Mouse (Mus musculus): ENCODE measurements around the gene Slc7a6. TPM values are rescaled to one million over a fixed set of nuclear protein-coding genes. Genes with fewer than 3 reads are reported as not detected.
A peak's percentile ranks its signal among the peaks of the same experiment; 100 is the strongest.
"Not testable (repeated sequence)": the region's sequence is repeated elsewhere in the genome, so short reads cannot be mapped to it uniquely, and the experiment has no call there.

The Slc7a6 gene
- polyA plus RNA-seq, 1 experiment from 2014 or later = 121 TPM

GRCm38 (mm10) chr8:106186394-106186793 lies 17.7 kb downstream of the Slc7a6 start:
- peaks cover 2% of the 10 kb centered on the region; the same call in 1 of the 2 replicates for H3K36me3 ChIP-seq (ENCODE audit: control insufficient read depth, insufficient read depth, low read length)
- no peak overlapping the region for H3K4me2 ChIP-seq (ENCODE audit: low read depth)
- no peak overlapping the region for H3K27ac ChIP-seq (ENCODE audit: low read depth, low read length)
- DNase-seq (ENCODE audit: low spot score) = no peak
- no peaks in the 10 kb centered on the region for H3K9me3 ChIP-seq (ENCODE audit: control insufficient read depth, low read length)
- H3K4me3 ChIP-seq (ENCODE audit: low read depth, low read length) = no peak overlapping the region
- 92% methylated on average over 3 of the region's 3 CpGs for WGBS
- no peak for ATAC-seq (ENCODE audit: insufficient read depth, low FRiP score, low TSS enrichment)
- H3K27me3 ChIP-seq (ENCODE audit: control insufficient read depth, insufficient read depth, low read length) = no peaks in the 10 kb centered on the region
- no peak overlapping the region for H3K9ac ChIP-seq (ENCODE audit: low read length)
- no peaks in the 10 kb centered on the region for H3K4me1 ChIP-seq (ENCODE audit: control insufficient read depth, insufficient read depth, low read length)

GRCm38 (mm10) chr8:106189162-106189561 lies 20.5 kb downstream of the Slc7a6 start:
- H3K27ac ChIP-seq (ENCODE audit: low read depth, low read length) = no peak overlapping the region
- H3K36me3 ChIP-seq (ENCODE audit: control insufficient read depth, insufficient read depth, low read length) = peaks cover 2% of the 10 kb centered on the region; the same call in 1 of the 2 replicates
- ATAC-seq (ENCODE audit: insufficient read depth, low FRiP score, low TSS enrichment) = no peak
- no peak overlapping the region for H3K4me3 ChIP-seq (ENCODE audit: low read depth, low read length)
- WGBS = 95% methylated on average over 4 of the region's 4 CpGs
- no peak overlapping the region for H3K4me2 ChIP-seq (ENCODE audit: low read depth)
- no peak for DNase-seq (ENCODE audit: low spot score)
- no peaks in the 10 kb centered on the region for H3K4me1 ChIP-seq (ENCODE audit: control insufficient read depth, insufficient read depth, low read length)
- no peaks in the 10 kb centered on the region for H3K27me3 ChIP-seq (ENCODE audit: control insufficient read depth, insufficient read depth, low read length)
- no peak overlapping the region for H3K9ac ChIP-seq (ENCODE audit: low read length)
- H3K9me3 ChIP-seq (ENCODE audit: control insufficient read depth, low read length) = no peaks in the 10 kb centered on the region

GRCm38 (mm10) chr8:106191639-106192038 lies 23.0 kb downstream of the Slc7a6 start:
- ATAC-seq (ENCODE audit: insufficient read depth, low FRiP score, low TSS enrichment) (no peak), DNase-seq (ENCODE audit: low spot score) (no peak)
- no peak overlapping the region for H3K27ac ChIP-seq (ENCODE audit: low read depth, low read length)
- no peaks in the 10 kb centered on the region for H3K4me1 ChIP-seq (ENCODE audit: control insufficient read depth, insufficient read depth, low read length)
- peaks cover 2% of the 10 kb centered on the region; the same call in 1 of the 2 replicates for H3K36me3 ChIP-seq (ENCODE audit: control insufficient read depth, insufficient read depth, low read length)
- H3K9ac ChIP-seq (ENCODE audit: low read length) = no peak overlapping the region
- H3K4me3 ChIP-seq (ENCODE audit: low read depth, low read length) = no peak overlapping the region
- no peaks in the 10 kb centered on the region for H3K27me3 ChIP-seq (ENCODE audit: control insufficient read depth, insufficient read depth, low read length)
- H3K9me3 ChIP-seq (ENCODE audit: control insufficient read depth, low read length) = no peaks in the 10 kb centered on the region
- H3K4me2 ChIP-seq (ENCODE audit: low read depth) = no peak overlapping the region
- WGBS = 93% methylated on average over 5 of the region's 5 CpGs

- DNase-seq (ENCODE audit: low spot score) = no peak
- no peaks in the 10 kb centered on the region for H3K27me3 ChIP-seq (ENCODE audit: control insufficient read depth, insufficient read depth, low read length)
- 90% methylated on average over 6 of the region's 6 CpGs for WGBS
- no peak for ATAC-seq (ENCODE audit: insufficient read depth, low FRiP score, low TSS enrichment)
- no peak overlapping the region for H3K4me3 ChIP-seq (ENCODE audit: low read depth, low read length)
- no peak overlapping the region for H3K27ac ChIP-seq (ENCODE audit: low read depth, low read length)
- no peaks in the 10 kb centered on the region for H3K4me1 ChIP-seq (ENCODE audit: control insufficient read depth, insufficient read depth, low read length)
- H3K9me3 ChIP-seq (ENCODE audit: control insufficient read depth, low read length) = no peaks in the 10 kb centered on the region
- H3K36me3 ChIP-seq (ENCODE audit: control insufficient read depth, insufficient read depth, low read length) = peaks cover 4% of the 10 kb centered on the region; the same call in 1 of the 2 replicates
- H3K4me2 ChIP-seq (ENCODE audit: low read depth) = no peak overlapping the region
- H3K9ac ChIP-seq (ENCODE audit: low read length) = no peak overlapping the region
These were observed 24.5 kb downstream of the Slc7a6 start for GRCm38 (mm10) chr8:106193162-106193561.

- WGBS = 87% methylated on average over 5 of the region's 5 CpGs
These were observed 25.4 kb downstream of the Slc7a6 start for GRCm38 (mm10) chr8:106194062-106194461.

GRCm38 (mm10) chr8:106198741-106199140 lies 30.1 kb downstream of the Slc7a6 start:
- Histone ChIP-seq H3K9ac (ENCODE audit: low read length) (no peak overlapping the region), H3K4me2 (ENCODE audit: low read depth) (no peak overlapping the region), H3K4me1 (ENCODE audit: control insufficient read depth, insufficient read depth, low read length) (no peaks in the 10 kb centered on the region), H3K4me3 (ENCODE audit: low read depth, low read length) (no peak overlapping the region), H3K36me3 (ENCODE audit: control insufficient read depth, insufficient read depth, low read length) (peaks cover 7% of the 10 kb centered on the region), H3K27ac (ENCODE audit: low read depth, low read length) (no peak overlapping the region), H3K27me3 (ENCODE audit: control insufficient read depth, insufficient read depth, low read length) (no peaks in the 10 kb centered on the region), H3K9me3 (ENCODE audit: control insufficient read depth, low read length) (no peaks in the 10 kb centered on the region)
- ATAC-seq (ENCODE audit: insufficient read depth, low FRiP score, low TSS enrichment) (no peak), DNase-seq (ENCODE audit: low spot score) (peak; percentile 22)
- 26% methylated on average over 1 of the region's 1 CpGs for WGBS

More at GRCm38 (mm10) chr8:106194062-106194461, 25.4 kb downstream of the Slc7a6 start:
- Histone ChIP-seq H3K4me1 (ENCODE audit: control insufficient read depth, insufficient read depth, low read length) (no peaks in the 10 kb centered on the region), H3K27me3 (ENCODE audit: control insufficient read depth, insufficient read depth, low read length) (no peaks in the 10 kb centered on the region), H3K9me3 (ENCODE audit: control insufficient read depth, low read length) (no peaks in the 10 kb centered on the region), H3K9ac (ENCODE audit: low read length) (no peak overlapping the region), H3K4me2 (ENCODE audit: low read depth) (no peak overlapping the region), H3K27ac (ENCODE audit: low read depth, low read length) (no peak overlapping the region), H3K36me3 (ENCODE audit: control insufficient read depth, insufficient read depth, low read length) (peaks cover 5% of the 10 kb centered on the region; the same call in 1 of the 2 replicates), H3K4me3 (ENCODE audit: low read depth, low read length) (no peak overlapping the region)
- ATAC-seq (ENCODE audit: insufficient read depth, low FRiP score, low TSS enrichment) (no peak), DNase-seq (ENCODE audit: low spot score) (no peak)

- WGBS = 88% methylated on average over 3 of the region's 3 CpGs
- not testable (repeated sequence) for H3K9me3 ChIP-seq (ENCODE audit: control insufficient read depth, low read length); H3K27me3 ChIP-seq (ENCODE audit: control insufficient read depth, insufficient read depth, low read length); H3K4me1 ChIP-seq (ENCODE audit: control insufficient read depth, insufficient read depth, low read length); H3K9ac ChIP-seq (ENCODE audit: low read length); H3K4me2 ChIP-seq (ENCODE audit: low read depth); DNase-seq (ENCODE audit: low spot score); ATAC-seq (ENCODE audit: insufficient read depth, low FRiP score, low TSS enrichment); H3K4me3 ChIP-seq (ENCODE audit: low read depth, low read length); H3K36me3 ChIP-seq (ENCODE audit: control insufficient read depth, insufficient read depth, low read length); H3K27ac ChIP-seq (ENCODE audit: low read depth, low read length)
These were observed 30.9 kb downstream of the Slc7a6 start for GRCm38 (mm10) chr8:106199596-106199995.

GRCm38 (mm10) chr8:106210035-106210731 lies 41.5 kb downstream of the Slc7a6 start:
- ATAC-seq (ENCODE audit: insufficient read depth, low FRiP score, low TSS enrichment) (peak; percentile 67), DNase-seq (ENCODE audit: low spot score) (no peak)
- no peaks in the 10 kb centered on the region for H3K27me3 ChIP-seq (ENCODE audit: control insufficient read depth, insufficient read depth, low read length)
- 1% methylated on average over 35 of the region's 35 CpGs for WGBS
- no peaks in the 10 kb centered on the region for H3K4me1 ChIP-seq (ENCODE audit: control insufficient read depth, insufficient read depth, low read length)
- H3K9me3 ChIP-seq (ENCODE audit: control insufficient read depth, low read length) = no peaks in the 10 kb centered on the region
- peak overlapping the region; percentile 89 for H3K27ac ChIP-seq (ENCODE audit: low read depth, low read length)
- H3K4me3 ChIP-seq (ENCODE audit: low read depth, low read length) = peak overlapping the region; percentile 77
- H3K9ac ChIP-seq (ENCODE audit: low read length) = peak overlapping the region; percentile 92
- peak overlapping the region; percentile 65 for H3K4me2 ChIP-seq (ENCODE audit: low read depth)
- H3K36me3 ChIP-seq (ENCODE audit: control insufficient read depth, insufficient read depth, low read length) = peaks cover 3% of the 10 kb centered on the region; the same call in 1 of the 2 replicates

GRCm38 (mm10) chr8:106210821-106211345 lies 42.2 kb downstream of the Slc7a6 start, which contains the start of the genes Slc7a6os and Prmt7:
Slc7a6os (minus strand) TSS chr8:106210935.
Prmt7 (plus strand) TSS chr8:106210936.
- peak within 1 kb of the TSS; percentile 77 for H3K4me3 ChIP-seq (ENCODE audit: low read depth, low read length)
- no peaks in the 10 kb centered on the region for H3K4me1 ChIP-seq (ENCODE audit: control insufficient read depth, insufficient read depth, low read length)
- peak within 1 kb of the TSS; percentile 65 for H3K4me2 ChIP-seq (ENCODE audit: low read depth)
- ATAC-seq (ENCODE audit: insufficient read depth, low FRiP score, low TSS enrichment) = peak; percentile 99
- H3K9ac ChIP-seq (ENCODE audit: low read length) = peak within 1 kb of the TSS; percentile 92
- no peaks in the 10 kb centered on the region for H3K27me3 ChIP-seq (ENCODE audit: control insufficient read depth, insufficient read depth, low read length)
- WGBS = under 1% methylated on average over 52 of the region's 52 CpGs
- no peaks in the 10 kb centered on the region for H3K9me3 ChIP-seq (ENCODE audit: control insufficient read depth, low read length)
- H3K36me3 ChIP-seq (ENCODE audit: control insufficient read depth, insufficient read depth, low read length) = peaks cover 5% of the 10 kb centered on the region; the same call in 1 of the 2 replicates
- DNase-seq (ENCODE audit: low spot score) = peak; percentile 96
- peak within 1 kb of the TSS; percentile 89 for H3K27ac ChIP-seq (ENCODE audit: low read depth, low read length)
